Mouse (Mus musculus) left cerebral cortex, adult 11 months (tissue): Measurements from ENCODE around the gene Nploc4.

Experiments
- DNase-seq: peaks from one replicate; pipeline ENCODE4 v3.0.0; 2022; ENCODE audit warnings: low spot score

Nploc4 gene

DNA sequence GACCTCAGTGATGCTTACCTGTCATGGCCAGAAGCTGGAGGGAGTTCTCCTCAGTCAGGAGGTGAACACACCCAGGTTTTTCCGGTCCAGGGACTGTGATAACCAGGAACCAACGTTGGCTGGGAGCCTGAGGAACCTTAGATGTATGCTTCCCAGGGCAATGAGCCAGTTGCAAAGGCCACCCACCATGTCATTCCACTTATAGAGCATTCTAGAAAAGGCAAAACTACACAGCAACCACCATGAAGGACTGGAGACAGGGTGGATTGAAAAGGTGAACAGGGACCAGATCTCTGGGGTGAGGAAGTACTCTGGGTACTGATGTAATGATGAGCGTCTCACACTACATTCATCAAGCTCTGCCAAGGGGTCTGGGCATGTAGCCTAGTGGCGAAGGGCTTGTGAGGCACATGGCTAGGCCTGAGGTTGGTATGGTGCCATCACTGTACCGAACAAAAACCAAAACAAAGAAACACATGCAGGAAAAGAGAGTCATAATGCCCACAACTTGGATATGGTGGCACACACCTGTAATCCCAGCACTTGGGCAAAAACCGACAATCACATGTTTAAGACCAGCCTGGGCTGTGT lies 102.0 kb downstream of the Nploc4 start:
- no peak for DNase-seq
